Mouse (Mus musculus): ENCODE data around the gene Pou2af1.

DNA sequence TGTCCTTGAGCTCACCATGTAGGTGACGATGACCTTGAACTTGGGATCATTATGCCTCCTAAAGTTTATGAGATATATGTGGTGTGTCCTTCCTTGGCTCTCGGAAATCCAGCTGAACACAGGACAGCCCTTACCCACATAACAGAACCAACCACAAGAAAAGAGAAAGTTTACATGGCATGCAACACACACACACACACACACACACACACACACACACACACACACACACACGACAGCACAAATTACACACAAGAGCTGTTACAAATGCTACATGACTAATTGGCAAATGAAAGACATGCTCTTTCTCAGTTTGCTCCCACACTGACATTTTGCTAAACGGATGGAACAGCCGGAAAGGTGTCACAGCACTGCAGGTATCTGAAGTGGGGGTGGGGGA is 27.6 kb upstream of the Pou2af1 start:
- no peak for TF ChIP-seq CTCF (IDR thresholded peaks at IDR 0.05; ENCODE audit: borderline replicate concordance, insufficient read depth, low read length)
- TF ChIP-seq POLR2A (IDR thresholded peaks at IDR 0.05; ENCODE audit: low read depth, low read length) = no peak

All from embryonic fibroblast, embryonic 13.5 days (primary cell).